Mouse (Mus musculus) lung, adult 2 months (tissue): Measurements from ENCODE around the gene Rreb1.

ENCODE experiments used
- CTCF ChIP-seq: fragments of 200-500 bp; IDR thresholded peaks from 2 replicates; pipeline ENCODE4 v1.5.1; 2011; ENCODE audit warnings: mild to moderate bottlenecking, low read length, control low read depth; ENCODE audit not compliant: insufficient read depth
- POLR2A ChIP-seq: fragments of 200-500 bp; IDR thresholded peaks from 2 replicates; pipeline ENCODE4 v1.6.1; 2011; ENCODE audit warnings: low read depth, mild to moderate bottlenecking, control low read depth, low read length, borderline replicate concordance; ENCODE audit errors: extremely low read depth

- TF ChIP-seq CTCF (no peak), POLR2A (no peak)
These were observed 100.7 kb downstream of the Rreb1 start for GRCm38 (mm10) chr13:37878918-37879331.
